Mouse (Mus musculus): ENCODE measurements around the gene Adgrg7.
A peak's percentile ranks its signal among the peaks of the same experiment; 100 is the strongest.

Gene Adgrg7

GRCm38 (mm10) chr16:56795481-56796139, at the start of gene Adgrg7:
Adgrg7 (minus strand) TSS chr16:56795855.
- DNase-seq (ENCODE audit: low read depth in 2 of 2, low spot score in 2 of 2), result no peak

GRCm38 (mm10) chr16:56842988-56843387, 47.3 kb upstream of the Adgrg7 start:
- no peak for DNase-seq (ENCODE audit: low read depth in 2 of 2, low spot score in 2 of 2)

GRCm38 (mm10) chr16:56833312-56833711, 37.7 kb upstream of the Adgrg7 start:
- DNase-seq (ENCODE audit: low read depth in 2 of 2, low spot score in 2 of 2), result no peak

- DNase-seq (ENCODE audit: low read depth in 2 of 2, low spot score in 2 of 2), result no peak
These were observed 36.3 kb upstream of the Adgrg7 start for GRCm38 (mm10) chr16:56831986-56832385.

- DNase-seq (ENCODE audit: low read depth in 2 of 2, low spot score in 2 of 2), result no peak
These were observed 5.9 kb upstream of the Adgrg7 start for GRCm38 (mm10) chr16:56801370-56802109.

- DNase-seq (ENCODE audit: low read depth in 2 of 2, low spot score in 2 of 2), result no peak
These were observed 5.3 kb upstream of the Adgrg7 start for GRCm38 (mm10) chr16:56800946-56801345.

- peak in 1 of 2 experiments; percentile 12 for DNase-seq (ENCODE audit: low read depth in 2 of 2, low spot score in 2 of 2)
These were observed 4.8 kb upstream of the Adgrg7 start for GRCm38 (mm10) chr16:56800469-56800868.

GRCm38 (mm10) chr16:56799541-56800029, 3.9 kb upstream of the Adgrg7 start:
- DNase-seq (ENCODE audit: low read depth in 2 of 2, low spot score in 2 of 2), result no peak

- DNase-seq (ENCODE audit: low read depth in 2 of 2, low spot score in 2 of 2), result no peak
These were observed 3.2 kb upstream of the Adgrg7 start for GRCm38 (mm10) chr16:56798873-56799272.

GRCm38 (mm10) chr16:56794383-56795144, 1.1 kb downstream of the Adgrg7 start:
- DNase-seq (ENCODE audit: low read depth in 2 of 2, low spot score in 2 of 2), result no peak

GRCm38 (mm10) chr16:56793778-56794177, 1.9 kb downstream of the Adgrg7 start:
- no peak for DNase-seq (ENCODE audit: low read depth in 2 of 2, low spot score in 2 of 2)

- no peak for DNase-seq (ENCODE audit: low read depth in 2 of 2, low spot score in 2 of 2)
These were observed 9.7 kb downstream of the Adgrg7 start for GRCm38 (mm10) chr16:56785943-56786342.

- DNase-seq (ENCODE audit: low read depth in 2 of 2, low spot score in 2 of 2), result peak in 1 of 2 experiments; percentile 7
These were observed 24.2 kb downstream of the Adgrg7 start for GRCm38 (mm10) chr16:56771163-56772105.

GRCm38 (mm10) chr16:56729060-56729459, 66.6 kb downstream of the Adgrg7 start:
- no peak for DNase-seq (ENCODE audit: low read depth in 2 of 2, low spot score in 2 of 2)

- DNase-seq (ENCODE audit: low read depth in 2 of 2, low spot score in 2 of 2), result no peak
These were observed 70.7 kb downstream of the Adgrg7 start for GRCm38 (mm10) chr16:56724927-56725326.

- no peak for DNase-seq (ENCODE audit: low read depth in 2 of 2, low spot score in 2 of 2)
These were observed 73.3 kb downstream of the Adgrg7 start for GRCm38 (mm10) chr16:56722357-56722756.

- DNase-seq (ENCODE audit: low read depth in 2 of 2, low spot score in 2 of 2), result no peak
These were observed 76.6 kb downstream of the Adgrg7 start for GRCm38 (mm10) chr16:56719031-56719430.

GRCm38 (mm10) chr16:56717224-56718200, 78.1 kb downstream of the Adgrg7 start, which contains the start of gene Tfg:
Tfg (minus strand) TSS chr16:56717450.
- DNase-seq (ENCODE audit: low read depth in 2 of 2, low spot score in 2 of 2), result peak; percentile 95

GRCm38 (mm10) chr16:56716557-56717179, 79.0 kb downstream of the Adgrg7 start:
- peak; percentile 5 to 22 for DNase-seq (ENCODE audit: low read depth in 2 of 2, low spot score in 2 of 2)

All from CD8-positive naive resting alpha-beta T cell, adult 2 months (primary cell).